Mouse (Mus musculus) olfactory bulb, adult 2 months (tissue): Measurements from ENCODE around the gene Dach2.

Experiments
- CTCF ChIP-seq: fragments of 200-500 bp; IDR thresholded peaks from 2 replicates; pipeline ENCODE4 v1.5.1; 2012; ENCODE audit warnings: low read depth, mild to moderate bottlenecking, low read length, moderate library complexity; ENCODE audit not compliant: insufficient read depth
- POLR2A ChIP-seq: fragments of 200-500 bp; IDR thresholded peaks from 2 replicates; pipeline ENCODE4 v1.6.1; 2012; ENCODE audit warnings: mild to moderate bottlenecking, low read depth, low read length, moderate library complexity; ENCODE audit not compliant: insufficient read depth

DNA sequence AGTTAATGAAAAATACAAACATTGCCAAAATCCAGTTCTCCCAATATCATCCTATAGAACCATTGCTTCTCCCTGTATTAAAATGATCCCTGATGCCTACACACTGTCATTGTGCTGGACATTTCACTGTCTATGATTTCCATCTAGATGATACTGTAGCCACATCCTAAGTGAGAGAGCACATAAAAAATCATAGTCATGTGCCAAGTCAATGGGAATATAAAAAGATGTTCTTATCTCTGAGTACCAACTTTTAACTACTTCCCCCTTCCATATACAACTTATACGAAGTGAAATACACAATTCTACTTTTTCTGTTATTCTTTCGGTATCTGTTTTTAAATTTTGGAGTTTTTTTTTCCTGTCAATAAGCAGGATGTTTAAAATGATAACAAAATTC lies 266.6 kb downstream of the Dach2 start:
- TF ChIP-seq POLR2A (no peak), CTCF (no peak)
